Mouse (Mus musculus): ENCODE results near the gene Otulin. TPM values are rescaled to one million over a fixed set of nuclear protein-coding genes. Genes with fewer than 3 reads are reported as not detected.

The Otulin gene
- polyA plus RNA-seq, 1 experiment from 2014 or later = 26.2 TPM

- no peaks in the 10 kb centered on the region for H3K36me3 ChIP-seq (ENCODE audit: insufficient read depth, low read length)
- H3K4me2 ChIP-seq (replicated peaks; ENCODE audit: low read depth, low read length) = no peak overlapping the region
- TF ChIP-seq EP300 (IDR thresholded peaks at IDR 0.05) = no peak
- DNase-seq (ENCODE audit: low spot score) = no peak
- H3K27ac ChIP-seq (ENCODE audit: low read length) = no peak overlapping the region
- no peaks in the 10 kb centered on the region for H3K4me1 ChIP-seq (ENCODE audit: insufficient read depth, low read depth, low read length)
- no peak for ATAC-seq
- H3K27me3 ChIP-seq (replicated peaks; ENCODE audit: insufficient read depth, low read length) = no peaks in the 10 kb centered on the region
- no peak overlapping the region for H3K9ac ChIP-seq (replicated peaks; ENCODE audit: low read depth)
- no peaks in the 10 kb centered on the region for H3K9me3 ChIP-seq (ENCODE audit: low read length)
- no peak overlapping the region for H3K4me3 ChIP-seq (ENCODE audit: low read depth, low read length)
- 88% methylated on average over 6 of the region's 6 CpGs for WGBS
These were observed 31.2 kb upstream of the Otulin start for GRCm38 (mm10) chr15:27661696-27662095.

- peak; percentile 89 for DNase-seq (ENCODE audit: low spot score)
- Histone ChIP-seq H3K27ac (ENCODE audit: low read length) (no peak overlapping the region), H3K4me2 (replicated peaks; ENCODE audit: low read depth, low read length) (no peak overlapping the region), H3K4me1 (ENCODE audit: insufficient read depth, low read depth, low read length) (no peaks in the 10 kb centered on the region), H3K36me3 (ENCODE audit: insufficient read depth, low read length) (no peaks in the 10 kb centered on the region), H3K4me3 (ENCODE audit: low read depth, low read length) (no peak overlapping the region), H3K27me3 (replicated peaks; ENCODE audit: insufficient read depth, low read length) (no peaks in the 10 kb centered on the region), H3K9ac (replicated peaks; ENCODE audit: low read depth) (no peak overlapping the region), H3K9me3 (ENCODE audit: low read length) (no peaks in the 10 kb centered on the region)
- TF ChIP-seq EP300 (IDR thresholded peaks at IDR 0.05) = no peak
- TF ChIP-seq CTCF (IDR thresholded peaks at IDR 0.05) = peak; percentile 92
- 33% methylated on average over 17 of the region's 17 CpGs for WGBS
- ATAC-seq = peak; percentile 71
These were observed 29.2 kb upstream of the Otulin start for GRCm38 (mm10) chr15:27659592-27660244.

DNA sequence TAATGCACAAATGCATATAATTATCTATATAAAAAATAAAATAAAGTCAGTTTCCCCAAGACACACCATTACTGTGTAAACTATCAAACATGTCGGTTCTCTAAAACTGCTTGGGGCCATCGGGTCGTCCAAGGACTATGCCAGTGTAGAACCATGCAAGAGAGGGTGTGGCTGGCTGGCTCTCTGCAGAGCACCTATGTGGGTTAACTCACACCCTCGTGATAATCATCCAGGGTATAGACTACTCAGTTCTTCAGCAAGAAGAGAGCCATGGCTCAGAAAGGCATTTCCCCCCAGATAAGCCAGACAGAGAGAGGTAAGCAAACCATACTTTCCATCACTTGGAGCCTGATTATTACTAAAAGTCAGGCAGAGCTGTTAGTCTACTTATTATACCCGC is 28.6 kb upstream of the Otulin start:
- H3K4me2 ChIP-seq (replicated peaks; ENCODE audit: low read depth, low read length) = no peak overlapping the region
- H3K9ac ChIP-seq (replicated peaks; ENCODE audit: low read depth) = no peak overlapping the region
- TF ChIP-seq EP300 (IDR thresholded peaks at IDR 0.05) (no peak), CTCF (IDR thresholded peaks at IDR 0.05) (no peak)
- H3K27ac ChIP-seq (ENCODE audit: low read length) = no peak overlapping the region
- H3K9me3 ChIP-seq (ENCODE audit: low read length) = no peaks in the 10 kb centered on the region
- H3K36me3 ChIP-seq (ENCODE audit: insufficient read depth, low read length) = no peaks in the 10 kb centered on the region
- no peak overlapping the region for H3K4me3 ChIP-seq (ENCODE audit: low read depth, low read length)
- DNase-seq (ENCODE audit: low spot score) (no peak), ATAC-seq (no peak)
- H3K27me3 ChIP-seq (replicated peaks; ENCODE audit: insufficient read depth, low read length) = no peaks in the 10 kb centered on the region
- no peaks in the 10 kb centered on the region for H3K4me1 ChIP-seq (ENCODE audit: insufficient read depth, low read depth, low read length)
- WGBS = 85% methylated on average over 5 of the region's 5 CpGs

DNA sequence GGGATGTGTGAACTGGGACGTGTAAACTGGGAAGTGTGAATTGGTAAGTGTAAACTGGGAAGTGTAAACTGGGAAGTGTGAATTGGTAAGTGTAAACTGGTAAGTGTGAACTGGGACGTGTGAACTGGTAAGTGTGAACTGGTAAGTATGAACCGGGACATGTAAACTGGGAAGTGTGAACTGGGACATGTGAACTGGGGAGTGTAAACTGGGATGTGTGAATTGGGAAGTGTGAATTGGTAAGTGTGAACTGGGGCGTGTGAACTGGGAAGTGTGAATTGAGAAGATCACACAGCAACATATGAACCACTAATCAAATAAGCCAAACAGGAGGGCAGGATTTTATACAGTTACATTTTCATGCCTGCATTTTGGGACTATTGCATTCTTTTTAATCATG is 27.9 kb upstream of the Otulin start:
- DNase-seq (ENCODE audit: low spot score) = no peak
- no peaks in the 10 kb centered on the region for H3K36me3 ChIP-seq (ENCODE audit: insufficient read depth, low read length)
- no peak overlapping the region for H3K27ac ChIP-seq (ENCODE audit: low read length)
- no peak overlapping the region for H3K4me3 ChIP-seq (ENCODE audit: low read depth, low read length)
- WGBS = 83% methylated on average over 4 of the region's 4 CpGs
- no peaks in the 10 kb centered on the region for H3K27me3 ChIP-seq (replicated peaks; ENCODE audit: insufficient read depth, low read length)
- H3K9me3 ChIP-seq (ENCODE audit: low read length) = no peaks in the 10 kb centered on the region
- H3K9ac ChIP-seq (replicated peaks; ENCODE audit: low read depth) = no peak overlapping the region
- H3K4me2 ChIP-seq (replicated peaks; ENCODE audit: low read depth, low read length) = no peak overlapping the region
- TF ChIP-seq CTCF (IDR thresholded peaks at IDR 0.05) (no peak), EP300 (IDR thresholded peaks at IDR 0.05) (no peak)
- no peak for ATAC-seq
- H3K4me1 ChIP-seq (ENCODE audit: insufficient read depth, low read depth, low read length) = no peaks in the 10 kb centered on the region

DNA sequence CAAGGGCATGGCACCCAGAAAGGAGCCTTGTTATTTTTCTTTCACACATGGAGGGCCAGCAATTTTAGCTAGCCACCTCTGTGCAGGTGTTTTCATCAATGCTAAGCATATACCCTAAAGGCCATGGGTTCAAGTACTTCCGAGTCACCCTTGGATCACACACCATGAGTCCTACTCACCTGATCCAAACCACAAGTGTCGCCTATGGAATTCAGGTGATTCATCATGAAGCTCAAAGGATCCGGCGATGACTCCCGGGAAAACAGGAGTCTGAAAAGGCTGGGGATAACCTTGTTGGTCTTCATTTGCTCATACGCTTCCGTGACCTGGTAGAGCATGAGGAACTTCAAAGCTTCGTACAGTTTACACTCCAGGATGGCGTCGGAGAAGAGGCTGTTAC is 27.4 kb upstream of the Otulin start:
- Histone ChIP-seq H3K4me3 (ENCODE audit: low read depth, low read length) (no peak overlapping the region), H3K27ac (ENCODE audit: low read length) (no peak overlapping the region), H3K4me2 (replicated peaks; ENCODE audit: low read depth, low read length) (no peak overlapping the region), H3K36me3 (ENCODE audit: insufficient read depth, low read length) (no peaks in the 10 kb centered on the region), H3K9me3 (ENCODE audit: low read length) (no peaks in the 10 kb centered on the region), H3K4me1 (ENCODE audit: insufficient read depth, low read depth, low read length) (no peaks in the 10 kb centered on the region), H3K9ac (replicated peaks; ENCODE audit: low read depth) (no peak overlapping the region), H3K27me3 (replicated peaks; ENCODE audit: insufficient read depth, low read length) (no peaks in the 10 kb centered on the region)
- TF ChIP-seq CTCF (IDR thresholded peaks at IDR 0.05) = no peak
- no peak for TF ChIP-seq EP300 (IDR thresholded peaks at IDR 0.05)
- DNase-seq (ENCODE audit: low spot score) (no peak), ATAC-seq (no peak)
- WGBS = 88% methylated on average over 10 of the region's 10 CpGs

DNA sequence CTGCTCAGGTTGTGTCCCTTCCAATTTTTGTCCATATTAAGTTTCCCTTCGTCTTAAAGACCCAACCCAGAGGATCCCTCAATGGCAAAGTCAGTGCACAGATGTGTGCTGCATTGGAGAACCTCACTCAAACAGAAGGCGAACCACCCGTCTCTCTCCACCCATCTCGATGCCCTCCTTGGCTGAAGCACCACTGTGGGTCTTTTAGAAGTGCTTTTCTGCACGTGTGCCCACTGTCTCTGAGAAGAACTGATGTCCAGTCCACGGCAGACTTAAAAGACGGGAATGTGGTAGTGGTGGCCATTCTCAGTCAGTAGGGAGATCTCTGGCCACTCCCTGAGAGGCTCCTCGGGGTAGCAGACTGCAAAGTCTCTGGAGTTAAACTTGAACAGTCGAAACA is 26.1 kb upstream of the Otulin start:
- WGBS = 76% methylated on average over 9 of the region's 9 CpGs
- ATAC-seq (no peak), DNase-seq (ENCODE audit: low spot score) (no peak)
- no peak overlapping the region for H3K9ac ChIP-seq (replicated peaks; ENCODE audit: low read depth)
- no peaks in the 10 kb centered on the region for H3K36me3 ChIP-seq (ENCODE audit: insufficient read depth, low read length)
- no peaks in the 10 kb centered on the region for H3K9me3 ChIP-seq (ENCODE audit: low read length)
- H3K4me3 ChIP-seq (ENCODE audit: low read depth, low read length) = no peak overlapping the region
- no peak overlapping the region for H3K4me2 ChIP-seq (replicated peaks; ENCODE audit: low read depth, low read length)
- H3K27ac ChIP-seq (ENCODE audit: low read length) = no peak overlapping the region
- H3K27me3 ChIP-seq (replicated peaks; ENCODE audit: insufficient read depth, low read length) = no peaks in the 10 kb centered on the region
- no peak for TF ChIP-seq EP300 (IDR thresholded peaks at IDR 0.05)
- TF ChIP-seq CTCF (IDR thresholded peaks at IDR 0.05) = no peak
- H3K4me1 ChIP-seq (ENCODE audit: insufficient read depth, low read depth, low read length) = no peaks in the 10 kb centered on the region

DNA sequence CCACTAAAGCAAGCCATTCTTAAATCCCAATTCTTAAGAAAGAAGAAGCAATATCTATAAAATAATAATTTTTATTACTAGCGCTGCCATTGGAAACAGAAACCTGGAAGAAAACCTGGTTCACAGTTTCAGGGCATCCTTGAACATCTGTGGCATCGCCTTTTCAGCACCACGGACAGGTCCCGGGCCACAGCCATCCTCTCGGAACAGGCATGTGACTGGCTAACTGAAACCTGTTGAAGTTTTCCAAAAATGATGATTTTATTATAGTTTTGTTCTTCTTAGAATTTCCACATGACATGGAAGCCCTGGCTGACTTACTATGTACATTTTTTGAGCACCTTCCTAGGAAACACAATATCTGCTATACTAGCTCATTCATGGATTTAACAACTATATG is 24.5 kb upstream of the Otulin start:
- WGBS = 18% methylated on average over 5 of the region's 5 CpGs

More for the DNA sequence above, 24.5 kb upstream of the Otulin start:
- H3K36me3 ChIP-seq (ENCODE audit: insufficient read depth, low read length) = no peaks in the 10 kb centered on the region
- H3K4me2 ChIP-seq (replicated peaks; ENCODE audit: low read depth, low read length) = no peak overlapping the region
- H3K4me3 ChIP-seq (ENCODE audit: low read depth, low read length) = no peak overlapping the region
- ATAC-seq (no peak), DNase-seq (ENCODE audit: low spot score) (peak; percentile 53)
- no peak overlapping the region for H3K27ac ChIP-seq (ENCODE audit: low read length)
- TF ChIP-seq CTCF (IDR thresholded peaks at IDR 0.05) (no peak), EP300 (IDR thresholded peaks at IDR 0.05) (no peak)
- no peak overlapping the region for H3K9ac ChIP-seq (replicated peaks; ENCODE audit: low read depth)
- no peaks in the 10 kb centered on the region for H3K27me3 ChIP-seq (replicated peaks; ENCODE audit: insufficient read depth, low read length)
- no peaks in the 10 kb centered on the region for H3K9me3 ChIP-seq (ENCODE audit: low read length)
- no peaks in the 10 kb centered on the region for H3K4me1 ChIP-seq (ENCODE audit: insufficient read depth, low read depth, low read length)

Measured in lung, postnatal 0 days (tissue).